Mouse (Mus musculus): Measurements from ENCODE around the gene Adrm1.
"Not testable (repeated sequence)": the region's sequence is repeated elsewhere in the genome, so short reads cannot be mapped to it uniquely, and the experiment has no call there.

The Adrm1 gene

GRCm38 (mm10) chr2:180170806-180171521 is at the start of gene Adrm1:
Adrm1 (plus strand) TSS chr2:180171485.
- peak; percentile 96 for DNase-seq (ENCODE audit: low read depth, low spot score)

- DNase-seq (ENCODE audit: low read depth, low spot score), result no peak
Measured at GRCm38 (mm10) chr2:180124192-180124591, 47.1 kb upstream of the Adrm1 start.

- no peak for DNase-seq (ENCODE audit: low read depth, low spot score)
Measured at GRCm38 (mm10) chr2:180126195-180126594, 45.1 kb upstream of the Adrm1 start.

- DNase-seq (ENCODE audit: low read depth, low spot score), result no peak
Measured at GRCm38 (mm10) chr2:180127675-180128074, 43.6 kb upstream of the Adrm1 start.

- DNase-seq (ENCODE audit: low read depth, low spot score), result no peak
Measured at GRCm38 (mm10) chr2:180133231-180133630, 38.1 kb upstream of the Adrm1 start.

GRCm38 (mm10) chr2:180133911-180134310 is 37.4 kb upstream of the Adrm1 start:
- no peak for DNase-seq (ENCODE audit: low read depth, low spot score)

- DNase-seq (ENCODE audit: low read depth, low spot score), result no peak
Measured at GRCm38 (mm10) chr2:180135414-180135813, 35.9 kb upstream of the Adrm1 start.

GRCm38 (mm10) chr2:180146091-180146490 is 25.2 kb upstream of the Adrm1 start:
- DNase-seq (ENCODE audit: low read depth, low spot score), result no peak

GRCm38 (mm10) chr2:180147379-180147778 is 23.9 kb upstream of the Adrm1 start:
- DNase-seq (ENCODE audit: low read depth, low spot score), result no peak

- DNase-seq (ENCODE audit: low read depth, low spot score), result no peak
Measured at GRCm38 (mm10) chr2:180148551-180148950, 22.7 kb upstream of the Adrm1 start.

- no peak for DNase-seq (ENCODE audit: low read depth, low spot score)
Measured at GRCm38 (mm10) chr2:180154796-180155195, 16.5 kb upstream of the Adrm1 start.

- DNase-seq (ENCODE audit: low read depth, low spot score), result no peak
Measured at GRCm38 (mm10) chr2:180158627-180159026, 12.7 kb upstream of the Adrm1 start.

GRCm38 (mm10) chr2:180165855-180166254 is 5.4 kb upstream of the Adrm1 start:
- DNase-seq (ENCODE audit: low read depth, low spot score), result no peak

GRCm38 (mm10) chr2:180166869-180167268 is 4.4 kb upstream of the Adrm1 start:
- DNase-seq (ENCODE audit: low read depth, low spot score), result no peak

- no peak for DNase-seq (ENCODE audit: low read depth, low spot score)
Measured at GRCm38 (mm10) chr2:180170151-180170805, 1.0 kb upstream of the Adrm1 start.

GRCm38 (mm10) chr2:180171522-180172070 is 311 bp downstream of the Adrm1 start:
- peak; percentile 4 for DNase-seq (ENCODE audit: low read depth, low spot score)

- no peak for DNase-seq (ENCODE audit: low read depth, low spot score)
Measured at GRCm38 (mm10) chr2:180172152-180172551, 867 bp downstream of the Adrm1 start.

GRCm38 (mm10) chr2:180173163-180173562 is 1.9 kb downstream of the Adrm1 start:
- no peak for DNase-seq (ENCODE audit: low read depth, low spot score)

GRCm38 (mm10) chr2:180173711-180174110 is 2.4 kb downstream of the Adrm1 start:
- not testable (repeated sequence) for DNase-seq (ENCODE audit: low read depth, low spot score)

- DNase-seq (ENCODE audit: low read depth, low spot score), result no peak
Measured at GRCm38 (mm10) chr2:180174121-180174520, 2.8 kb downstream of the Adrm1 start.

GRCm38 (mm10) chr2:180175725-180176124 is 4.4 kb downstream of the Adrm1 start:
- no peak for DNase-seq (ENCODE audit: low read depth, low spot score)

- no peak for DNase-seq (ENCODE audit: low read depth, low spot score)
Measured at GRCm38 (mm10) chr2:180181542-180181941, 10.3 kb downstream of the Adrm1 start.

Measured in forelimb bud, embryonic 11.5 days (tissue).